Comparison of ENCODE assay signal across 21 mouse cellular contexts in the genomic region with DNA sequence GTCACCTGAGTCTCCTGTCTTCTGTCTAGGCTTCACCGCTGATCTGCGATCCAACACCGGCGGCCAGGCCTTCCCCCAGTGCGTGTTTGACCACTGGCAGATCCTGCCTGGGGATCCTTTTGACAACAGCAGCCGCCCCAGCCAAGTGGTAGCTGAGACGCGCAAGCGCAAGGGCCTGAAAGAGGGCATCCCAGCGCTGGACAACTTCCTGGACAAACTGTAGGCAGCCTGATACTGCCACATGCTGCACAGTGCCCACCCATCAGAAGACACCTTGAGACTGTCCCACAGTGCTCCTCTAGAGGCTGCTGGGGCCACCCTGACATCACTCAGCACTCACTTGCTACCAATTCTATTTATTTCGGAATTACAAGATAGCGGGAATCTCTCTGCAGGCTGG. TPM values are rescaled to one million over a fixed set of nuclear protein-coding genes. Genes with fewer than 3 reads are reported as not detected.
A peak's percentile ranks its signal among the peaks of the same experiment; 100 is the strongest.
DNase-seq lines count a peak whose midpoint lies in the region; ATAC-seq and TF ChIP-seq lines count a peak whose summit lies in the region.
"Not testable (repeated sequence)": the region's sequence is repeated elsewhere in the genome, so short reads cannot be mapped to it uniquely, and the experiment has no call there.
"Had no signal": no experiment of that assay in that cellular context is flagged by ENCODE, and none has a peak within 500 bp of the region (broad histone marks: within the 10 kb centered on the region; RNA-seq: fewer than 3 reads in every experiment).

No protein-coding gene starts in this region.

- H3K36me3 ChIP-seq in embryonic facial prominence, embryonic 12.5 days: peaks cover 68% of the 10 kb centered on the region
- H3K36me3 ChIP-seq in forebrain, embryonic 15.5 days: peaks cover 67% of the 10 kb centered on the region
- peaks cover 56% of the 10 kb centered on the region for H3K36me3 ChIP-seq in heart, postnatal 0 days (replicated peaks; ENCODE audit: control insufficient read depth, insufficient read depth, low read length)
- H3K36me3 ChIP-seq in intestine, embryonic 15.5 days: peaks cover 56% of the 10 kb centered on the region
- H3K36me3 ChIP-seq in liver, embryonic 11.5 days (ENCODE audit: control insufficient read depth, insufficient read depth, low read length): peaks cover 59% of the 10 kb centered on the region
- H3K36me3 ChIP-seq in midbrain, embryonic 12.5 days: peaks cover 78% of the 10 kb centered on the region
- peaks cover 44% of the 10 kb centered on the region for H3K36me3 ChIP-seq in stomach, postnatal 0 days (ENCODE audit: control insufficient read depth, insufficient read depth, low read length)

- H3K27me3 ChIP-seq in embryonic facial prominence, embryonic 12.5 days; forebrain, embryonic 15.5 days; heart, postnatal 0 days (ENCODE audit: control insufficient read depth, insufficient read depth, low read length); intestine, embryonic 15.5 days (replicated peaks); liver, embryonic 11.5 days (replicated peaks; ENCODE audit: control insufficient read depth, insufficient read depth, low read length); midbrain, embryonic 12.5 days; stomach, postnatal 0 days (ENCODE audit: control insufficient read depth, insufficient read depth, low read length): not testable (repeated sequence)

- not testable (repeated sequence) for H3K9me3 ChIP-seq in embryonic facial prominence, embryonic 12.5 days; forebrain, embryonic 15.5 days; heart, postnatal 0 days (replicated peaks; ENCODE audit: control insufficient read depth, low read length); intestine, embryonic 15.5 days; liver, embryonic 11.5 days (ENCODE audit: control insufficient read depth, low read length); midbrain, embryonic 12.5 days; stomach, postnatal 0 days (ENCODE audit: control insufficient read depth, low read length)

- peak overlapping the region; percentile 73 for H3K27ac ChIP-seq in embryonic facial prominence, embryonic 12.5 days
- H3K27ac ChIP-seq in forebrain, embryonic 15.5 days (replicated peaks): peak overlapping the region; percentile 55
- peak overlapping the region; percentile 66 for H3K27ac ChIP-seq in heart, postnatal 0 days (ENCODE audit: low read depth)
- peak overlapping the region; percentile 33; the same call in 1 of the 2 replicates for H3K27ac ChIP-seq in intestine, embryonic 15.5 days
- peak overlapping the region; percentile 49; the same call in 1 of the 2 replicates for H3K27ac ChIP-seq in liver, embryonic 11.5 days (ENCODE audit: low read depth, low read length)
- 0 out of 2 replicates have a peak overlapping the region, but pooled peaks have one; percentile 63 for H3K27ac ChIP-seq in midbrain, embryonic 12.5 days (replicated peaks)
- H3K27ac ChIP-seq in stomach, postnatal 0 days (replicated peaks): peak overlapping the region; percentile 71; the same call in 1 of the 2 replicates

- not testable (repeated sequence) for TF ChIP-seq CTCF in heart, postnatal 0 days (IDR thresholded peaks at IDR 0.05; ENCODE audit: low read depth); stomach, postnatal 0 days (IDR thresholded peaks at IDR 0.05; ENCODE audit: low read depth)

- WGBS in embryonic facial prominence, embryonic 12.5 days: 84% methylated on average over 12 of the region's 12 CpGs
- WGBS in forebrain, embryonic 15.5 days: 79% methylated on average over 12 of the region's 12 CpGs
- WGBS in heart, postnatal 0 days: 66% methylated on average over 12 of the region's 12 CpGs
- WGBS in intestine, embryonic 15.5 days: 82% methylated on average over 12 of the region's 12 CpGs
- 71% methylated on average over 12 of the region's 12 CpGs for WGBS in liver, embryonic 11.5 days
- 81% methylated on average over 12 of the region's 12 CpGs for WGBS in midbrain, embryonic 12.5 days
- WGBS in stomach, postnatal 0 days: 79% methylated on average over 12 of the region's 12 CpGs

- not testable (repeated sequence) for H3K4me2 ChIP-seq in embryonic facial prominence, embryonic 12.5 days (replicated peaks); forebrain, embryonic 15.5 days (replicated peaks); heart, postnatal 0 days (ENCODE audit: low read depth, low read length); intestine, embryonic 15.5 days (replicated peaks); liver, embryonic 11.5 days; midbrain, embryonic 12.5 days (replicated peaks); stomach, postnatal 0 days (replicated peaks; ENCODE audit: low read depth)

- peaks cover 39% of the 10 kb centered on the region for H3K4me1 ChIP-seq in embryonic facial prominence, embryonic 12.5 days
- H3K4me1 ChIP-seq in forebrain, embryonic 15.5 days: peaks cover 47% of the 10 kb centered on the region
- H3K4me1 ChIP-seq in heart, postnatal 0 days (ENCODE audit: control insufficient read depth, insufficient read depth): peaks cover 23% of the 10 kb centered on the region
- peaks cover 49% of the 10 kb centered on the region for H3K4me1 ChIP-seq in intestine, embryonic 15.5 days (replicated peaks)
- H3K4me1 ChIP-seq in liver, embryonic 11.5 days (replicated peaks; ENCODE audit: control insufficient read depth, insufficient read depth, low read length): peaks cover 29% of the 10 kb centered on the region
- H3K4me1 ChIP-seq in midbrain, embryonic 12.5 days: peaks cover 42% of the 10 kb centered on the region
- not testable (repeated sequence) for H3K4me1 ChIP-seq in stomach, postnatal 0 days (replicated peaks; ENCODE audit: control insufficient read depth, insufficient read depth)

- not testable (repeated sequence) for TF ChIP-seq EP300 in heart, postnatal 0 days (IDR thresholded peaks at IDR 0.05; ENCODE audit: low read depth); stomach, postnatal 0 days (optimal IDR thresholded peaks at IDR 0.05)

- H3K9ac ChIP-seq in embryonic facial prominence, embryonic 12.5 days: peak overlapping the region; percentile 7; the same call in 1 of the 2 replicates
- not testable (repeated sequence) for H3K9ac ChIP-seq in forebrain, embryonic 15.5 days (replicated peaks); heart, postnatal 0 days (replicated peaks; ENCODE audit: low read depth, low read length); intestine, embryonic 15.5 days; liver, embryonic 11.5 days (ENCODE audit: low read depth, low read length); midbrain, embryonic 12.5 days (replicated peaks); stomach, postnatal 0 days (ENCODE audit: low read length)

- peak; percentile 16 for DNase-seq in R1 (ENCODE audit: low read depth, low spot score)
- DNase-seq in heart, postnatal 0 days (ENCODE audit: low spot score); liver, embryonic 11.5 days (ENCODE audit: low spot score); stomach, postnatal 0 days (ENCODE audit: low spot score): not testable (repeated sequence)

- ATAC-seq in embryonic facial prominence, embryonic 12.5 days (ENCODE audit: insufficient number of reproducible peaks, insufficient read depth, low FRiP score, low TSS enrichment); forebrain, embryonic 15.5 days (replicated peaks); heart, postnatal 0 days (ENCODE audit: insufficient read depth, low read depth); intestine, embryonic 15.5 days; liver, embryonic 11.5 days (replicated peaks; ENCODE audit: low FRiP score); midbrain, embryonic 12.5 days (ENCODE audit: low FRiP score, low read depth); stomach, postnatal 0 days (ENCODE audit: low FRiP score, low TSS enrichment): not testable (repeated sequence)

- not testable (repeated sequence) for H3K4me3 ChIP-seq in embryonic facial prominence, embryonic 12.5 days; forebrain, embryonic 15.5 days; heart, postnatal 0 days (ENCODE audit: low read depth, low read length); intestine, embryonic 15.5 days (replicated peaks); liver, embryonic 11.5 days (ENCODE audit: low read depth, low read length); stomach, postnatal 0 days (ENCODE audit: low read depth, low read length)
- H3K4me3 ChIP-seq in midbrain, embryonic 12.5 days: 0 out of 2 replicates have a peak overlapping the region, but pooled peaks have one; percentile 59

RNA-seq across cellular contexts. Expression of gene Dapk3, which starts 0.9 kb away (rescaled TPM):
- polyA plus RNA-seq in embryonic facial prominence, embryonic 12.5 days (2016; fragmentation: Nextera tagmentation; extraction: Ambion mirVana): 79.5 and 85.3 TPM in 2 replicates
- 56.8 and 61.3 TPM in 2 replicates for polyA plus RNA-seq in forebrain, embryonic 15.5 days (2015; fragmentation: Nextera tagmentation; extraction: Ambion mirVana)
- total RNA-seq in heart, postnatal 0 days (2014; rRNA removed; ENCODE audit: low replicate concordance): 56.5 and 72.7 TPM in 2 replicates
- 29.0 and 31.7 TPM in 2 replicates for polyA plus RNA-seq in heart, postnatal 0 days (2015; fragmentation: Nextera tagmentation; extraction: Ambion mirVana)
- polyA plus RNA-seq in intestine, embryonic 15.5 days (2015; fragmentation: Nextera tagmentation; extraction: Ambion mirVana): 56.6 and 62.7 TPM in 2 replicates
- 44.5 and 45.6 TPM in 2 replicates for polyA plus RNA-seq in liver, embryonic 11.5 days (2014; fragmentation: Nextera tagmentation; extraction: Ambion mirVana)
- 77.3 and 79.6 TPM in 2 replicates for polyA plus RNA-seq in midbrain, embryonic 12.5 days (2016; fragmentation: Nextera tagmentation; extraction: Ambion mirVana)
- polyA plus RNA-seq in stomach, postnatal 0 days (2015; fragmentation: Nextera tagmentation; extraction: Ambion mirVana): 44.6 and 51.8 TPM in 2 replicates

RNA-seq across cellular contexts. Expression of gene 4930442H23Rik, which starts 1.8 kb away (rescaled TPM):
- polyA plus RNA-seq in embryonic facial prominence, embryonic 12.5 days (2016; fragmentation: Nextera tagmentation; extraction: Ambion mirVana): not detected in 2 replicates
- 0.14 and 0.19 TPM in 2 replicates for polyA plus RNA-seq in forebrain, embryonic 15.5 days (2015; fragmentation: Nextera tagmentation; extraction: Ambion mirVana)
- total RNA-seq in heart, postnatal 0 days (2014; rRNA removed; ENCODE audit: low replicate concordance): not detected in 2 replicates
- 0.12 TPM in 1 of 2 replicates, not detected in the other for polyA plus RNA-seq in heart, postnatal 0 days (2015; fragmentation: Nextera tagmentation; extraction: Ambion mirVana)
- polyA plus RNA-seq in intestine, embryonic 15.5 days (2015; fragmentation: Nextera tagmentation; extraction: Ambion mirVana): 0.13 and 0.15 TPM in 2 replicates
- not detected in 2 replicates for polyA plus RNA-seq in liver, embryonic 11.5 days (2014; fragmentation: Nextera tagmentation; extraction: Ambion mirVana)
- 0.18 TPM in 1 of 2 replicates, not detected in the other for polyA plus RNA-seq in midbrain, embryonic 12.5 days (2016; fragmentation: Nextera tagmentation; extraction: Ambion mirVana)
- polyA plus RNA-seq in stomach, postnatal 0 days (2015; fragmentation: Nextera tagmentation; extraction: Ambion mirVana): 0.07 TPM in 1 of 2 replicates, not detected in the other
- total RNA-seq: adrenal gland, adult 8-10 months; gastrocnemius, postnatal 36 days; layer of hippocampus, postnatal 14 days; left cerebral cortex, postnatal 10 days had no signal
- polyA plus RNA-seq: heart, embryonic 10.5 days; kidney, adult 2 months; large intestine, adult 2 months; limb, embryonic 14.5 days; lung, embryonic 16.5 days; neural tube, embryonic 14.5 days; spleen, adult 2 months; stomach, embryonic 16.5 days had no signal

RNA-seq across cellular contexts. Expression of gene Eef2, which starts 5.4 kb away (rescaled TPM):
- polyA plus RNA-seq in embryonic facial prominence, embryonic 12.5 days (2016; fragmentation: Nextera tagmentation; extraction: Ambion mirVana): 552 and 562 TPM in 2 replicates
- 633 and 637 TPM in 2 replicates for polyA plus RNA-seq in forebrain, embryonic 15.5 days (2015; fragmentation: Nextera tagmentation; extraction: Ambion mirVana)
- 1,828 and 2,004 TPM in 2 replicates for total RNA-seq in heart, postnatal 0 days (2014; rRNA removed; ENCODE audit: low replicate concordance)
- 353 and 370 TPM in 2 replicates for polyA plus RNA-seq in heart, postnatal 0 days (2015; fragmentation: Nextera tagmentation; extraction: Ambion mirVana)
- polyA plus RNA-seq in intestine, embryonic 15.5 days (2015; fragmentation: Nextera tagmentation; extraction: Ambion mirVana): 515 and 540 TPM in 2 replicates
- polyA plus RNA-seq in liver, embryonic 11.5 days (2014; fragmentation: Nextera tagmentation; extraction: Ambion mirVana): 626 and 647 TPM in 2 replicates
- 531 and 534 TPM in 2 replicates for polyA plus RNA-seq in midbrain, embryonic 12.5 days (2016; fragmentation: Nextera tagmentation; extraction: Ambion mirVana)
- polyA plus RNA-seq in stomach, postnatal 0 days (2015; fragmentation: Nextera tagmentation; extraction: Ambion mirVana): 337 and 380 TPM in 2 replicates

RNA-seq across cellular contexts. Expression of gene Pias4, which starts 14.1 kb away (rescaled TPM):
- polyA plus RNA-seq in embryonic facial prominence, embryonic 12.5 days (2016; fragmentation: Nextera tagmentation; extraction: Ambion mirVana): 57.5 and 62.0 TPM in 2 replicates
- 54.9 and 57.8 TPM in 2 replicates for polyA plus RNA-seq in forebrain, embryonic 15.5 days (2015; fragmentation: Nextera tagmentation; extraction: Ambion mirVana)
- 14.4 and 19.6 TPM in 2 replicates for total RNA-seq in heart, postnatal 0 days (2014; rRNA removed; ENCODE audit: low replicate concordance)
- polyA plus RNA-seq in heart, postnatal 0 days (2015; fragmentation: Nextera tagmentation; extraction: Ambion mirVana): 19.8 and 20.7 TPM in 2 replicates
- polyA plus RNA-seq in intestine, embryonic 15.5 days (2015; fragmentation: Nextera tagmentation; extraction: Ambion mirVana): 47.2 and 58.4 TPM in 2 replicates
- 41.2 and 50.9 TPM in 2 replicates for polyA plus RNA-seq in liver, embryonic 11.5 days (2014; fragmentation: Nextera tagmentation; extraction: Ambion mirVana)
- polyA plus RNA-seq in midbrain, embryonic 12.5 days (2016; fragmentation: Nextera tagmentation; extraction: Ambion mirVana): 58.6 and 64.9 TPM in 2 replicates
- polyA plus RNA-seq in stomach, postnatal 0 days (2015; fragmentation: Nextera tagmentation; extraction: Ambion mirVana): 18.7 and 20.9 TPM in 2 replicates

RNA-seq across cellular contexts. Expression of gene Nmrk2, which starts 20.0 kb away (rescaled TPM):
- polyA plus RNA-seq in embryonic facial prominence, embryonic 12.5 days (2016; fragmentation: Nextera tagmentation; extraction: Ambion mirVana): 0.20 TPM in 1 of 2 replicates, not detected in the other
- 0.11 TPM in 1 of 2 replicates, not detected in the other for polyA plus RNA-seq in forebrain, embryonic 15.5 days (2015; fragmentation: Nextera tagmentation; extraction: Ambion mirVana)
- total RNA-seq in heart, postnatal 0 days (2014; rRNA removed; ENCODE audit: low replicate concordance): 30.5 and 35.2 TPM in 2 replicates
- polyA plus RNA-seq in heart, postnatal 0 days (2015; fragmentation: Nextera tagmentation; extraction: Ambion mirVana): 13.0 and 14.2 TPM in 2 replicates
- polyA plus RNA-seq in intestine, embryonic 15.5 days (2015; fragmentation: Nextera tagmentation; extraction: Ambion mirVana): 0.14 TPM in 1 of 2 replicates, not detected in the other
- not detected in 2 replicates for polyA plus RNA-seq in liver, embryonic 11.5 days (2014; fragmentation: Nextera tagmentation; extraction: Ambion mirVana)
- polyA plus RNA-seq in midbrain, embryonic 12.5 days (2016; fragmentation: Nextera tagmentation; extraction: Ambion mirVana): not detected in 2 replicates
- polyA plus RNA-seq in stomach, postnatal 0 days (2015; fragmentation: Nextera tagmentation; extraction: Ambion mirVana): 0.07 TPM in 1 of 2 replicates, not detected in the other
- total RNA-seq: adrenal gland, adult 8-10 months; left cerebral cortex, postnatal 10 days had no signal
- polyA plus RNA-seq: hindbrain, embryonic 15.5 days; large intestine, adult 2 months; neural tube, embryonic 14.5 days; spleen, adult 2 months had no signal
